Mouse (Mus musculus): ENCODE results near the gene Gtf2a1l. TPM values are rescaled to one million over a fixed set of nuclear protein-coding genes. Genes with fewer than 3 reads are reported as not detected.

Gene Gtf2a1l
- total RNA-seq, 2 experiments from 2014 or later, result not detected

DNA sequence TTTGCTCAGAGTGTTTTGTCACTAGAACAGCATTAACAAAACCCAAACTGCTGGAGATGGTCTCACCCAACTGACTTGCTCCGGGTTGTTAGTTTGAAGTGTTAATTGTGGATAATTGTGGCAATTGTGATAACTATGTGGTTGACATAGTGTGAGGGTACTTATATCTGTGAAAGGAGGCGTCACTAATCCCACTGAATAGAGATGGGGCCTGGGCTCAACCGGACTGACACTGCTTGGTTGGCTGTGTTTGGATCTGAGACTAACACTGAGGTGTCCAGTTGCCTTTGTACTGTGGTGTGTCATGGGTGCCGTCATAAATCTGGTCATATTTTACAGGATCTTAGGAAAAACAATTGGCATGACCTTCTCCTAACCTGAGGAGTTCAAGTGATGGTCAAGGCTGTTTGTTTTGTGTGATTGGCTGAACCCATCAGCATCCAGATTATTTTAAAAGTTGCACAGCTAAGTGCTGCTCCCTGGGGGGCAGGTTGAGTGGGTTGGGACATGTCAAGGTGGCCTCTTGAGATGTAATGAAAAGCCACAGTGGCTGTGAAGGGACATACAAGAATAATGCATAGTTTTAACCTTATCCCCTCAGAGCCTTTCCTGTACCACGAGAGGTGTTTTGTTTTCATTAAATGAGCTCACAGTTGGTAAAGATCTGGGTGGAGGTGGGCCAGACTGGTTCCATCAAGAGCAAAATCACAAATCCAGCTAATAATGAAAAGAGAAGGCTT, 95.1 kb downstream of the Gtf2a1l start:
- H3K27ac ChIP-seq, result no peak overlapping the region
- no peak overlapping the region for H3K4me3 ChIP-seq
- no peak for DNase-seq (ENCODE audit: low spot score in 2 of 2)
- no peak for TF ChIP-seq CTCF (conservative IDR thresholded peaks at IDR 0.05)

DNA sequence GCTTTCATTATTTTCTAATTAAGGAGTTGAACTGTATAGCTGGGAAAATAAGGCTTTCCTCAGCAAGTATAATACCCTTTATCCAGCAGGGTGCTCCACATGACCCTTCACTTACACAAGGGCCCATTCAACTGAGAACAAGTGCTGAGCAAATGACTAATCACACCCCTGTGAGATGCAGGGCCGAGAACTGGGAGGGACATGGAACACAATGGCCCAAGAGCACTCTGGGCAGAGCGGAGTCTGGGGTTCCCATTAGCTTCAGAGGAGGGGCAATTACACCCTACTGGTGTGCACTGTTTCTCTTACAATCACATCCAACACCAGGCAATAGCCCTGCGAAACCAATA, 95.7 kb downstream of the Gtf2a1l start:
- no peak for DNase-seq (ENCODE audit: low spot score in 2 of 2)
- Histone ChIP-seq H3K4me3 (no peak overlapping the region), H3K27ac (no peak overlapping the region)
- TF ChIP-seq CTCF (conservative IDR thresholded peaks at IDR 0.05), result peak; percentile 34

Other genes starting within 250 kb of the Gtf2a1l start
- gene Foxn2, start 227.9 kb upstream of the Gtf2a1l start, total RNA-seq (2021), result 10 to 100 TPM; 24.7 to 26.3 TPM
- gene Ppp1r21, start 138.5 kb upstream of the Gtf2a1l start, total RNA-seq (2021), result 10 to 100 TPM; 82.8 to 87.7 TPM
- gene Ston1, start 71.0 kb upstream of the Gtf2a1l start, total RNA-seq (2021), result 10 to 100 TPM; 14.1 to 17.1 TPM
- gene Lhcgr, start 123.3 kb downstream of the Gtf2a1l start, total RNA-seq (2021), result under 1 TPM; 0.08 to 0.22 TPM

Data from layer of hippocampus, adult 2 months (tissue).